Mouse (Mus musculus) left cerebral cortex, adult 6 months (tissue): ENCODE results near the gene Pacs2. TPM values are rescaled to one million over a fixed set of nuclear protein-coding genes. Genes with fewer than 3 reads are reported as not detected.

Source experiments
- long read RNA-seq, 2 experiments: library from polyadenylated mRNA; unstranded; transcript quantifications; one replicate each; pipeline ENCODE4 v2.0.0; 2019 to 2020
- polyA plus RNA-seq: library from polyadenylated mRNA; unstranded; fragments of <200 nt; fragmentation: Nextera tagmentation; gene quantifications from 2 replicates; pipeline ENCODE4 v1.2.3, GENCODE M21; 2021

Pacs2 gene
- 6.9 and 23.1 TPM in 2 replicates for polyA plus RNA-seq
- long read RNA-seq, experiment 1, full-length matches to known transcripts: 9 of 59 reads
- long read RNA-seq, experiment 1, partial matches to known transcripts: 17 of 59 reads
- long read RNA-seq, experiment 1, other reads (novel, unspliced or antisense): 33 of 59 reads
- long read RNA-seq, experiment 2, partial matches to known transcripts: 16 of 16 reads
- long read RNA-seq, experiment 2, other reads (novel, unspliced or antisense): 0 of 16 reads

DNA sequence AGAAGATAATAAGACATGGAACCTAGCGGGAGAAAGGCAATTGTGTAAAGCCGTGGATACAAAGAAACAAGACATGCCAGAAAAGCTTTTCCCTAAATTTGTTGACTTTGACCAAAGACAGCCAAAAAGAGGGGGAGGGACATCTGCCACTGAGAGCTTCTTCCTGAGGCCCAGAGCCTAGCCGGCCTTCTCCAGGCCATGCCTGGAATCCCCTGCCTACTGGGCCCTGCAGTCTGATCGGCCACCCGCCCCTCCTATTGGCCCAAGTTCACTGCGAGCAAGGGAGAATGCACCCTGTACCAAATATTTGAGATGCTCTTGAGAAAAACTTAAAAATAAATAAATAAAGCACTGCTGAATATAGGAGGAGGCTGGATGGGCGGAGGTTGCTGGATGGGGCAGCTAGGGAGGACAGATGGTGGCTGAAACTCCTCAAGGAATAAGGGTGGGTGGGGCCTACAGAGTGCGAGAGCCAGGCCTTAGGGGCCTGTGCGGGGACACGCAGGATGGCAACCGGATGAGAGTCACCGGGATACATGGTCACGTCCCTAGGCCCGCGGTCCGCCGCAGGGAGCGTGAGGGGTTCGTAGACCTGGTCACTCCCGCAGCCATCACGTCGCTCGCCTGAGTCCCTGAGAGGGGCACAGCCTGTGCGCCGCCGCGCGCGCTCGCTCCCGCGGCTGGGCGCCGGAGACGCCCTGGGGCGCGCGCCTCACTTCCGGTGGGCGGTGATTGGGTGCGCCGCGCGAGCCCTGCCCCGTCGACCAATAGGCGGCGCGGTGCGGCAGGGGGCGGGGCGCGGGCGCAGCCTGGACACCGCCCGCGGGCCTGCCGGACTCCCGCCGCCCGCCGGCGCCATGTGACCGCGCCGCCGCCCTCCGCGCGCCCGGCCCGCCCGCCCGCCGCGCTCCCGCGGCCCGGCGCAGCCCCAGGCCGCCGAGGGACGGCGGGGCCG lies at the start of gene Pacs2:
TSS of gene Pacs2 (plus strand) at position 905 of the 955 bp plus-strand sequence.

GRCm38 (mm10) chr12:112976371-112977073 lies 37.8 kb upstream of the Pacs2 start, which contains the start of gene Btbd6:
Gene Btbd6, plus strand, starts transcription at chr12:112976482.

DNA sequence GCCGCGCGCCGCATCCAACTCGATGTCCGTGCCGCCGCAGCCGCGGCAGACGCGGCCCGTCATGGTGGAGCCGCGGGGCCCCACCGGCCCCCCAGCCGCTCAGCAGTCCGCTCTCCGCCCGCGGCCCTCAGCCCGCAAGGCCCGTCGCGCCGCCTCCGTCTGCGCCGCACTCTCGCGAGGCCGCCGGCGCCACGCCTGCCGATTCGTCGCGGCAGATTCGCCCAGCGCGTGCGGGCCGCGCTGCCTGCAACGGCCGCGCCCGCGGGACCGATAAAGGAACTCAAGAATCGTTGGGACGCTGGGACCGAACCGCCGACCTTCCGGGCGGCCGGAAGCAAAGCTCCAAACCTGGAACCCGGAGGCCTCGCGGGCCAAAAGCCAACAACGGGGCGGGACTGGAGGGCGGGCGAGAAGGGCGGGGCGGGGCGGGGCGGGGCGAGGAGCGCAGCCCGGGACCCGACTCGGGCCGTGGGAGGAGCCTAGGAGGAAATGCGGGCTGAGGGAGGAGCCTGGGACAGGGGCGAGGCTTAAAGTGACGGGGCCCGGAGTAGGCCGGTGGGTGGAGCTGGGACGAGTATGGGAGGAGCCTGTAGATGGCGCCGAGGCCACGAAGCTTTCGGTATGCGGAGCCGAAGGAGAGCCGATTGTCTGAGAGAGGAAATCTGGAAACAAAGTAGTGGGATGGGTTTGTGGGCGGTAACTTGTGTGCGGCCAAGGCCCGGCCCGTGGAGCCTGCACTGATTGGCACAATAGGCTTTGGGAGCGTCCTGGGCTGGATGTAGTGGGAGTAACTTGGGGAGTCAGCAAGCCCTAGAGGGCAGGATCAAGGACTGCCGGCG lies 13.8 kb upstream of the Pacs2 start, which contains the start of gene Brf1:
TSS of gene Brf1 (minus strand) at position 411 of the 839 bp plus-strand sequence.

GRCm38 (mm10) chr12:113074329-113075062 lies 60.2 kb downstream of the Pacs2 start, which contains the start of gene Tex22:
Gene Tex22, plus strand, starts transcription at chr12:113074502.

DNA sequence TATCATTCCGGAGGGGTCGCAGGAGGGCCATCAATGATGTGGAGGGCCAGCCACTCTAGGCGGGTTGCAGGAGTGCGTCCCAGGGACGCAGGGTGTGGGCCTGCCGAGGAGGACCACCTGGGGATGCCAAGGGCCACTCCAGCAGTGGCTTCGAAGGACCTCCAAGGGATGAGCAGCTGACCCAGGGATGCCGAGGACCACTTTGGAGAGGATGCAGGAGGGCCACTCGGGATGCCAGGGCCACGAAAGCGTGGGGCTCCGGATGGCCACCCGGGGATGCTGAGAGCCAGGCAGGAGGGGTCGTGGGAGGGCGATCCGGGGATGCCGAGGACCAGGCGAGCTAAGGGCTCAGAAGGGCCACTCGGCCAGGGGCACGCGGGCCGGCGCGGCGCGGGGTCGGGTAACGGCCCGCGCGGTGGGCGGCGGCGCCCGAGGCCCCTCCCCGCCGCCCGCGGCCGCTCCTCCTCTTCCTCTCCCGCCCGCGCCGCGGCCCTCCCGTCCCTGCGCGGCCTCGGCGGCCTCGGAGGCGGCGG lies 83.5 kb downstream of the Pacs2 start, which contains the start of gene Mta1:
TSS of gene Mta1 (plus strand) at position 530 of the 533 bp plus-strand sequence.

Other genes starting within 250 kb of the Pacs2 start
- 0.54 and 0.58 TPM in 2 replicates for gene Ahnak2, start 211.9 kb upstream of the Pacs2 start, polyA plus RNA-seq
- gene Clba1, start 205.6 kb upstream of the Pacs2 start, polyA plus RNA-seq: 16.4 and 21.1 TPM in 2 replicates
- gene Cdca4, start 185.1 kb upstream of the Pacs2 start, polyA plus RNA-seq: 10.4 and 12.2 TPM in 2 replicates
- not detected in 2 replicates for gene Gpr132, start 146.3 kb upstream of the Pacs2 start, polyA plus RNA-seq
- 4.3 and 4.5 TPM in 2 replicates for gene Jag2, start 84.7 kb upstream of the Pacs2 start, polyA plus RNA-seq
- gene Nudt14, start 72.4 kb upstream of the Pacs2 start, polyA plus RNA-seq: 31.0 and 36.4 TPM in 2 replicates
- 41.7 and 52.1 TPM in 2 replicates for gene Btbd6, start 38.0 kb upstream of the Pacs2 start, polyA plus RNA-seq
- gene Brf1, start 13.8 kb upstream of the Pacs2 start, polyA plus RNA-seq: 22.3 and 63.3 TPM in 2 replicates
- not detected in 2 replicates for gene Tex22, start 60.0 kb downstream of the Pacs2 start, polyA plus RNA-seq
- gene Mta1, start 83.8 kb downstream of the Pacs2 start, polyA plus RNA-seq: 7.0 and 12.5 TPM in 2 replicates
- gene Crip2, start 125.7 kb downstream of the Pacs2 start, polyA plus RNA-seq: 302 and 342 TPM in 2 replicates
- gene Crip1, start 131.8 kb downstream of the Pacs2 start, polyA plus RNA-seq: 44.9 and 63.5 TPM in 2 replicates
- gene Tedc1, start 141.9 kb downstream of the Pacs2 start, polyA plus RNA-seq: 0.72 and 1.0 TPM in 2 replicates
- gene Tmem121, start 171.4 kb downstream of the Pacs2 start, polyA plus RNA-seq: 18.6 and 19.9 TPM in 2 replicates